Mouse (Mus musculus) gastrocnemius, postnatal 25 days (tissue): ENCODE data around the gene Smad6. TPM values are rescaled to one million over a fixed set of nuclear protein-coding genes. Genes with fewer than 3 reads are reported as not detected.

ENCODE experiments used
- DNase-seq: peaks from one replicate; pipeline ENCODE4 v3.0.0; 2022
- total RNA-seq, 2 experiments: library from RNA; stranded (reverse); gene quantifications; 1 replicate in 1 of 2; 2 replicates in 1 of 2; pipeline ENCODE4 v1.2.3; 2021

Smad6 gene
- total RNA-seq, 2 experiments from 2014 or later: 2.8 to 5.2 TPM

- no peak for DNase-seq
Observed at GRCm38 (mm10) chr9:63985125-63985524, 36.7 kb downstream of the Smad6 start.

- DNase-seq: no peak
Observed at GRCm38 (mm10) chr9:63982937-63983632, 38.8 kb downstream of the Smad6 start.

GRCm38 (mm10) chr9:63981912-63982311 is 39.9 kb downstream of the Smad6 start:
- DNase-seq: no peak

- no peak for DNase-seq
Observed at GRCm38 (mm10) chr9:63981371-63981770, 40.5 kb downstream of the Smad6 start.

- DNase-seq: no peak
Observed at GRCm38 (mm10) chr9:63980179-63981086, 41.4 kb downstream of the Smad6 start.

- DNase-seq: no peak
Observed at GRCm38 (mm10) chr9:63979275-63979674, 42.6 kb downstream of the Smad6 start.

GRCm38 (mm10) chr9:63978682-63979081 is 43.2 kb downstream of the Smad6 start:
- DNase-seq: no peak

- no peak for DNase-seq
Observed at GRCm38 (mm10) chr9:63975996-63976395, 45.9 kb downstream of the Smad6 start.

GRCm38 (mm10) chr9:63974258-63975023 is 47.4 kb downstream of the Smad6 start:
- no peak for DNase-seq

GRCm38 (mm10) chr9:63973662-63974190 is 48.1 kb downstream of the Smad6 start:
- peak; percentile 30 for DNase-seq

- DNase-seq: no peak
Observed at GRCm38 (mm10) chr9:63972576-63973290, 49.1 kb downstream of the Smad6 start.

GRCm38 (mm10) chr9:63971557-63971956 is 50.3 kb downstream of the Smad6 start:
- DNase-seq: no peak

GRCm38 (mm10) chr9:63970836-63971235 is 51.0 kb downstream of the Smad6 start:
- DNase-seq: no peak

- DNase-seq: no peak
Observed at GRCm38 (mm10) chr9:63970388-63970787, 51.5 kb downstream of the Smad6 start.

- no peak for DNase-seq
Observed at GRCm38 (mm10) chr9:63969467-63969866, 52.4 kb downstream of the Smad6 start.

- DNase-seq: peak; percentile 90
Observed at GRCm38 (mm10) chr9:63968592-63968991, 53.3 kb downstream of the Smad6 start.

- peak; percentile 39 for DNase-seq
Observed at GRCm38 (mm10) chr9:63967408-63968172, 54.3 kb downstream of the Smad6 start.

- no peak for DNase-seq
Observed at GRCm38 (mm10) chr9:63965579-63965981, 56.3 kb downstream of the Smad6 start.

GRCm38 (mm10) chr9:63961881-63962280 is 60.0 kb downstream of the Smad6 start:
- no peak for DNase-seq

GRCm38 (mm10) chr9:63960829-63961185 is 61.1 kb downstream of the Smad6 start:
- DNase-seq: no peak
